Mouse (Mus musculus): ENCODE measurements at regions not wholly inside any gene's neighbourhood (a gene's known extent, or its start where the extent isn't known, plus 50 kb on each side); places are given as distances from the start of the nearest gene placed in this dataset.
A peak's percentile ranks its signal among the peaks of the same experiment; 100 is the strongest.

DNA sequence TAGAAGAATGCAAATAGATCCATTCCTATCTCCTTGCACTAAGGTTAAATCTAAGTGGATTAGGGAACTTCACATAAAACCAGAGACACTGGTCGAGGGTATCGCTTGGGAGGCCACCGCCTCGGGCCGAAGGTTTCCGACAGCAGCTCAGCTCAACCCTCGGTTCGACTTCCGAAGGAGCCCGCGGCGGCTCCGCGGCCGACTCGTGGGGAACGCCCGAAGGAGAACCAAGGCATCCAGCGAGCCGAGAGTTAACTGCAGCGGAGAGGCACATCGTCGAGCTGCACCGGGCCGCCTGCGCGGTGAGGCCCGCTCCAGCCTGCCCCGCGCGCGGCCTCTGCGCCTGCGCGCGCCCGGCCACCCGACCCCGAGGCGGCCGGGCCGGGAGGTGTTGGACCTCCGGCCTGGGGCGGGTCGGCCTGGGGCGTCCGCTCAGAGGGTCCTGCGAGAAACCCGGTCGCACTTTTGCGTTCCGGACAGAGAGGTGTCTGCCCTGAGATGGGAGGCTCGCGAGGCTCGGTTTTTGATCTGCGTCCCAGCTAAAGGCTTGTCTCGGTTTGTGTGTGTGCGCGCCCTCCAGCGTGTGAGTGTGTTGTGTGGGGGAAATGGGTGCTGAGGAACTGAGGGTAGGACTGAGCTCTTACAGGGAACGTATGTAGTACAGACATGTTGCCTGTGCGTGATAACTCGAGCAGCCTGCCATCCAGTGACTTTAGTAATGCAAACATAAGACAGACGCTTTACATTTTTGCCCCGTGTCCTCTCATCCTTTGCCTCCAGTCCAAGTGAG lies 50.9 kb upstream of the Vmn2r9 start:
- peak; percentile 30 for DNase-seq

Data from cerebellum, adult 9-11 months (tissue).